Mouse (Mus musculus): ENCODE data around the gene Vmn1r74. TPM values are rescaled to one million over a fixed set of nuclear protein-coding genes. Genes with fewer than 3 reads are reported as not detected.

Gene Vmn1r74
- not detected for polyA plus RNA-seq (2017; shearing (Covaris generic))

GRCm38 (mm10) chr7:11833680-11834079 is at the start of gene Vmn1r74:
Gene Vmn1r74 (plus strand): TSS chr7:11833980.

DNA sequence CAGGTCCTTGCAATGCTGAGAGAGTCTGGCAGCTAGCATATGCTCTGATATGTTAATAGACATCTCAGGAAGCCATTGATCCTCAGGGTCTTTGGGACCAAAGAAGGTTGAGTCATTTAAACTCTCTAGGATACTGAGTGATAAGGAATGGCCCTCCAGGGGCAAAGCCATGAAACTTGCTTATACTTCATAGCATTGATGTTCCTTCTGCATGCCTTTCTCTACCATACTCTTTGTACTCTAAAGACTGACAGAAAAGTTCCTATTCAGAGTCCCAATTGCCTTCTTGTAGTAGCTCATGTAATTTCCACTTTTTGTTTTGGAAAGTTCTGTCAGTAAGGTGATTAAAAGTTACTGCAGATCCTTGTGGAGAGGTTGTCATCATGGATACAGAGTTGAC is 40.5 kb downstream of the Vmn1r74 start, which contains the start of gene Vmn1r75:
Gene Vmn1r75 (plus strand): TSS at position 301 of the 400 bp plus-strand sequence.

Other genes with a start within 250 kb of the Vmn1r74 start
- gene Zscan4-ps3, start 224.7 kb upstream of the Vmn1r74 start, polyA plus RNA-seq (2017; shearing (Covaris generic)): not detected
- gene Vmn1r72, start 153.8 kb upstream of the Vmn1r74 start, polyA plus RNA-seq (2017; shearing (Covaris generic)): not detected
- not detected for gene Vmn1r73, start 103.7 kb upstream of the Vmn1r74 start, polyA plus RNA-seq (2017; shearing (Covaris generic))
- gene Vmn1r75, start 40.6 kb downstream of the Vmn1r74 start, polyA plus RNA-seq (2017; shearing (Covaris generic)): not detected
- 0.05 TPM for gene Vmn1r76, start 104.2 kb downstream of the Vmn1r74 start, polyA plus RNA-seq (2017; shearing (Covaris generic))
- gene Vmn1r77, start 202.8 kb downstream of the Vmn1r74 start, polyA plus RNA-seq (2017; shearing (Covaris generic)): 0.05 TPM

Data from naive thymus-derived CD4-positive, alpha-beta T cell, adult 5 months (primary cell).